Mouse (Mus musculus): Measurements from ENCODE around the gene Proca1. TPM values are rescaled to one million over a fixed set of nuclear protein-coding genes. Genes with fewer than 3 reads are reported as not detected.
"Not testable (repeated sequence)": the region's sequence is repeated elsewhere in the genome, so short reads cannot be mapped to it uniquely, and the experiment has no call there.

Proca1 gene
- polyA plus RNA-seq, 1 experiment from 2014 or later, result 1.5 TPM

- Histone ChIP-seq H3K27me3 (ENCODE audit: poor library complexity, severe bottlenecking) (no peaks in the 10 kb centered on the region), H3K4me3 (peak overlapping the region; percentile 61), H3K36me3 (replicated peaks) (peaks cover 38% of the 10 kb centered on the region), H3K4me1 (peaks cover 77% of the 10 kb centered on the region), H3K27ac (peak overlapping the region; percentile 93), H3K9me3 (no peaks in the 10 kb centered on the region)
- DNase-seq (ENCODE audit: extremely low spot score, low spot score), result peak; percentile 62
- WGBS, result under 1% methylated on average over 29 of the region's 29 CpGs
Observed at GRCm38 (mm10) chr11:78178859-78179437, 14.2 kb upstream of the Proca1 start.

GRCm38 (mm10) chr11:78179438-78179999, 13.7 kb upstream of the Proca1 start:
- peaks cover 75% of the 10 kb centered on the region for H3K4me1 ChIP-seq
- H3K9me3 ChIP-seq, result no peaks in the 10 kb centered on the region
- H3K4me3 ChIP-seq, result peak overlapping the region; percentile 61
- no peak for DNase-seq (ENCODE audit: extremely low spot score, low spot score)
- peak overlapping the region; percentile 93; the same call in 1 of the 2 replicates for H3K27ac ChIP-seq
- H3K36me3 ChIP-seq (replicated peaks), result peaks cover 38% of the 10 kb centered on the region
- H3K27me3 ChIP-seq (ENCODE audit: poor library complexity, severe bottlenecking), result no peaks in the 10 kb centered on the region
- WGBS, result 39% methylated on average over 8 of the region's 8 CpGs

- Histone ChIP-seq H3K4me1 (peaks cover 71% of the 10 kb centered on the region), H3K4me3 (peak overlapping the region; percentile 61), H3K9me3 (no peaks in the 10 kb centered on the region), H3K27me3 (ENCODE audit: poor library complexity, severe bottlenecking) (no peaks in the 10 kb centered on the region), H3K36me3 (replicated peaks) (peaks cover 38% of the 10 kb centered on the region), H3K27ac (no peak overlapping the region)
- no peak for DNase-seq (ENCODE audit: extremely low spot score, low spot score)
- WGBS, result 77% methylated on average over 6 of the region's 6 CpGs
Observed at GRCm38 (mm10) chr11:78180081-78180761, 13.0 kb upstream of the Proca1 start.

GRCm38 (mm10) chr11:78181830-78182357, 11.3 kb upstream of the Proca1 start:
- Histone ChIP-seq H3K27me3 (ENCODE audit: poor library complexity, severe bottlenecking) (no peaks in the 10 kb centered on the region), H3K4me1 (peaks cover 63% of the 10 kb centered on the region), H3K4me3 (peak overlapping the region; percentile 96), H3K27ac (peak overlapping the region; percentile 99), H3K36me3 (replicated peaks) (peaks cover 38% of the 10 kb centered on the region), H3K9me3 (no peaks in the 10 kb centered on the region)
- WGBS, result 57% methylated on average over 2 of the region's 2 CpGs
- no peak for DNase-seq (ENCODE audit: extremely low spot score, low spot score)

- peaks cover 57% of the 10 kb centered on the region for H3K4me1 ChIP-seq
- peak overlapping the region; percentile 99 for H3K27ac ChIP-seq
- H3K27me3 ChIP-seq (ENCODE audit: poor library complexity, severe bottlenecking), result no peaks in the 10 kb centered on the region
- H3K36me3 ChIP-seq (replicated peaks), result peaks cover 38% of the 10 kb centered on the region
- H3K9me3 ChIP-seq, result no peaks in the 10 kb centered on the region
- peak overlapping the region; percentile 96 for H3K4me3 ChIP-seq
- DNase-seq (ENCODE audit: extremely low spot score, low spot score), result no peak
- WGBS, result 13% methylated on average over 7 of the region's 7 CpGs
Observed at GRCm38 (mm10) chr11:78182450-78182849, 10.7 kb upstream of the Proca1 start.

GRCm38 (mm10) chr11:78182961-78183844, 10.0 kb upstream of the Proca1 start, which contains the start of gene Rpl23a:
Gene Rpl23a (minus strand): TSS chr11:78183584.
- under 1% methylated on average over 38 of the region's 38 CpGs for WGBS
- peak within 1 kb of the TSS; percentile 99 for H3K27ac ChIP-seq
- no peaks in the 10 kb centered on the region for H3K9me3 ChIP-seq
- peak within 1 kb of the TSS; percentile 96 for H3K4me3 ChIP-seq
- no peaks in the 10 kb centered on the region for H3K27me3 ChIP-seq (ENCODE audit: poor library complexity, severe bottlenecking)
- DNase-seq (ENCODE audit: extremely low spot score, low spot score), result peak; percentile 89
- peaks cover 38% of the 10 kb centered on the region for H3K36me3 ChIP-seq (replicated peaks)
- H3K4me1 ChIP-seq, result peaks cover 56% of the 10 kb centered on the region

GRCm38 (mm10) chr11:78183884-78184514, 9.2 kb upstream of the Proca1 start:
- no peak for DNase-seq (ENCODE audit: extremely low spot score, low spot score)
- 60% methylated on average over 10 of the region's 10 CpGs for WGBS

GRCm38 (mm10) chr11:78184702-78185101, 8.5 kb upstream of the Proca1 start:
- H3K9me3 ChIP-seq; DNase-seq (ENCODE audit: extremely low spot score, low spot score); H3K27ac ChIP-seq; H3K27me3 ChIP-seq (ENCODE audit: poor library complexity, severe bottlenecking); H3K4me3 ChIP-seq: not testable (repeated sequence)
- Histone ChIP-seq H3K36me3 (replicated peaks) (peaks cover 29% of the 10 kb centered on the region), H3K4me1 (peaks cover 56% of the 10 kb centered on the region)
- WGBS, result 93% methylated on average over 6 of the region's 6 CpGs

More at GRCm38 (mm10) chr11:78183884-78184514, 9.2 kb upstream of the Proca1 start:
- peaks cover 56% of the 10 kb centered on the region for H3K4me1 ChIP-seq
- peak overlapping the region; percentile 99 for H3K27ac ChIP-seq
- no peaks in the 10 kb centered on the region for H3K27me3 ChIP-seq (ENCODE audit: poor library complexity, severe bottlenecking)
- peak overlapping the region; percentile 96 for H3K4me3 ChIP-seq
- no peaks in the 10 kb centered on the region for H3K9me3 ChIP-seq
- H3K36me3 ChIP-seq (replicated peaks), result peaks cover 36% of the 10 kb centered on the region

GRCm38 (mm10) chr11:78188331-78189233, 4.6 kb upstream of the Proca1 start, which contains the start of gene Rab34:
Gene Rab34 (plus strand): TSS chr11:78188430.
- Histone ChIP-seq H3K4me3 (peak within 1 kb of the TSS; percentile 81), H3K36me3 (replicated peaks) (peaks cover 36% of the 10 kb centered on the region), H3K27me3 (ENCODE audit: poor library complexity, severe bottlenecking) (no peaks in the 10 kb centered on the region), H3K4me1 (peaks cover 38% of the 10 kb centered on the region), H3K27ac (peak within 1 kb of the TSS; percentile 99), H3K9me3 (no peaks in the 10 kb centered on the region)
- DNase-seq (ENCODE audit: extremely low spot score, low spot score), result peak; percentile 86
- under 1% methylated on average over 80 of the region's 80 CpGs for WGBS

GRCm38 (mm10) chr11:78189234-78190040, 3.8 kb upstream of the Proca1 start:
- H3K27ac ChIP-seq, result peak overlapping the region; percentile 99
- peaks cover 38% of the 10 kb centered on the region for H3K4me1 ChIP-seq
- DNase-seq (ENCODE audit: extremely low spot score, low spot score), result peak; percentile 93
- H3K9me3 ChIP-seq, result no peaks in the 10 kb centered on the region
- peaks cover 43% of the 10 kb centered on the region for H3K36me3 ChIP-seq (replicated peaks)
- under 1% methylated on average over 42 of the region's 42 CpGs for WGBS
- H3K27me3 ChIP-seq (ENCODE audit: poor library complexity, severe bottlenecking), result no peaks in the 10 kb centered on the region
- peak overlapping the region; percentile 81 for H3K4me3 ChIP-seq
